Mouse (Mus musculus): ENCODE results near the gene Pkdrej. TPM values are rescaled to one million over a fixed set of nuclear protein-coding genes. Genes with fewer than 3 reads are reported as not detected.
"Not testable (repeated sequence)": the region's sequence is repeated elsewhere in the genome, so short reads cannot be mapped to it uniquely, and the experiment has no call there.

Gene Pkdrej
- polyA plus RNA-seq, 1 experiment: not detected

GRCm38 (mm10) chr15:85792819-85793218 lies 28.7 kb downstream of the Pkdrej start:
- H3K4me1 ChIP-seq (ENCODE audit: control insufficient read depth, insufficient read depth, low read length): no peaks in the 10 kb centered on the region
- no peak overlapping the region for H3K4me3 ChIP-seq (ENCODE audit: insufficient read depth, low read length)
- H3K27ac ChIP-seq (ENCODE audit: insufficient read depth, low read depth, low read length): no peak overlapping the region
- TF ChIP-seq CTCF (IDR thresholded peaks at IDR 0.05; ENCODE audit: low read depth, low read length) (no peak), POLR2A (IDR thresholded peaks at IDR 0.05; ENCODE audit: borderline replicate concordance, low read depth, low read length) (no peak)

- no peak for TF ChIP-seq POLR2A (IDR thresholded peaks at IDR 0.05; ENCODE audit: borderline replicate concordance, low read depth, low read length)
- TF ChIP-seq CTCF (IDR thresholded peaks at IDR 0.05; ENCODE audit: low read depth, low read length): no peak
- Histone ChIP-seq H3K4me3 (ENCODE audit: insufficient read depth, low read length) (no peak overlapping the region), H3K27ac (ENCODE audit: insufficient read depth, low read depth, low read length) (no peak overlapping the region), H3K4me1 (ENCODE audit: control insufficient read depth, insufficient read depth, low read length) (no peaks in the 10 kb centered on the region)
Observed at GRCm38 (mm10) chr15:85791449-85791848, 30.1 kb downstream of the Pkdrej start.

- Histone ChIP-seq H3K27ac (ENCODE audit: insufficient read depth, low read depth, low read length) (no peak overlapping the region), H3K4me3 (ENCODE audit: insufficient read depth, low read length) (no peak overlapping the region), H3K4me1 (ENCODE audit: control insufficient read depth, insufficient read depth, low read length) (no peaks in the 10 kb centered on the region)
- no peak for TF ChIP-seq CTCF (IDR thresholded peaks at IDR 0.05; ENCODE audit: low read depth, low read length)
- no peak for TF ChIP-seq POLR2A (IDR thresholded peaks at IDR 0.05; ENCODE audit: borderline replicate concordance, low read depth, low read length)
Observed at GRCm38 (mm10) chr15:85788633-85789032, 32.9 kb downstream of the Pkdrej start.

- H3K4me3 ChIP-seq (ENCODE audit: insufficient read depth, low read length): no peak overlapping the region
- TF ChIP-seq POLR2A (IDR thresholded peaks at IDR 0.05; ENCODE audit: borderline replicate concordance, low read depth, low read length): no peak
- TF ChIP-seq CTCF (IDR thresholded peaks at IDR 0.05; ENCODE audit: low read depth, low read length): no peak
- no peaks in the 10 kb centered on the region for H3K4me1 ChIP-seq (ENCODE audit: control insufficient read depth, insufficient read depth, low read length)
- H3K27ac ChIP-seq (ENCODE audit: insufficient read depth, low read depth, low read length): no peak overlapping the region
Observed at GRCm38 (mm10) chr15:85788051-85788450, 33.5 kb downstream of the Pkdrej start.

GRCm38 (mm10) chr15:85787482-85787881 lies 34.1 kb downstream of the Pkdrej start:
- Histone ChIP-seq H3K27ac (ENCODE audit: insufficient read depth, low read depth, low read length) (no peak overlapping the region), H3K4me3 (ENCODE audit: insufficient read depth, low read length) (no peak overlapping the region), H3K4me1 (ENCODE audit: control insufficient read depth, insufficient read depth, low read length) (no peaks in the 10 kb centered on the region)
- no peak for TF ChIP-seq POLR2A (IDR thresholded peaks at IDR 0.05; ENCODE audit: borderline replicate concordance, low read depth, low read length)
- TF ChIP-seq CTCF (IDR thresholded peaks at IDR 0.05; ENCODE audit: low read depth, low read length): no peak

- no peak overlapping the region for H3K27ac ChIP-seq (ENCODE audit: insufficient read depth, low read depth, low read length)
- H3K4me3 ChIP-seq (ENCODE audit: insufficient read depth, low read length): no peak overlapping the region
- H3K4me1 ChIP-seq (ENCODE audit: control insufficient read depth, insufficient read depth, low read length): no peaks in the 10 kb centered on the region
- TF ChIP-seq POLR2A (IDR thresholded peaks at IDR 0.05; ENCODE audit: borderline replicate concordance, low read depth, low read length) (no peak), CTCF (IDR thresholded peaks at IDR 0.05; ENCODE audit: low read depth, low read length) (no peak)
Observed at GRCm38 (mm10) chr15:85786711-85787110, 34.8 kb downstream of the Pkdrej start.

GRCm38 (mm10) chr15:85784341-85784740 lies 37.2 kb downstream of the Pkdrej start:
- no peak for TF ChIP-seq CTCF (IDR thresholded peaks at IDR 0.05; ENCODE audit: low read depth, low read length)
- no peak for TF ChIP-seq POLR2A (IDR thresholded peaks at IDR 0.05; ENCODE audit: borderline replicate concordance, low read depth, low read length)
- Histone ChIP-seq H3K4me3 (ENCODE audit: insufficient read depth, low read length) (no peak overlapping the region), H3K27ac (ENCODE audit: insufficient read depth, low read depth, low read length) (no peak overlapping the region), H3K4me1 (ENCODE audit: control insufficient read depth, insufficient read depth, low read length) (no peaks in the 10 kb centered on the region)

- H3K27ac ChIP-seq (ENCODE audit: insufficient read depth, low read depth, low read length): no peak overlapping the region
- no peaks in the 10 kb centered on the region for H3K4me1 ChIP-seq (ENCODE audit: control insufficient read depth, insufficient read depth, low read length)
- TF ChIP-seq POLR2A (IDR thresholded peaks at IDR 0.05; ENCODE audit: borderline replicate concordance, low read depth, low read length) (no peak), CTCF (IDR thresholded peaks at IDR 0.05; ENCODE audit: low read depth, low read length) (no peak)
- no peak overlapping the region for H3K4me3 ChIP-seq (ENCODE audit: insufficient read depth, low read length)
Observed at GRCm38 (mm10) chr15:85783146-85783545, 38.4 kb downstream of the Pkdrej start.

GRCm38 (mm10) chr15:85778891-85779290 lies 42.6 kb downstream of the Pkdrej start:
- H3K4me3 ChIP-seq (ENCODE audit: insufficient read depth, low read length); H3K27ac ChIP-seq (ENCODE audit: insufficient read depth, low read depth, low read length); H3K4me1 ChIP-seq (ENCODE audit: control insufficient read depth, insufficient read depth, low read length): not testable (repeated sequence)

GRCm38 (mm10) chr15:85776771-85777170 lies 44.8 kb downstream of the Pkdrej start:
- no peak for TF ChIP-seq POLR2A (IDR thresholded peaks at IDR 0.05; ENCODE audit: borderline replicate concordance, low read depth, low read length)
- TF ChIP-seq CTCF (IDR thresholded peaks at IDR 0.05; ENCODE audit: low read depth, low read length): no peak
- H3K27ac ChIP-seq (ENCODE audit: insufficient read depth, low read depth, low read length): no peak overlapping the region
- H3K4me1 ChIP-seq (ENCODE audit: control insufficient read depth, insufficient read depth, low read length): no peaks in the 10 kb centered on the region
- H3K4me3 ChIP-seq (ENCODE audit: insufficient read depth, low read length): no peak overlapping the region

- Histone ChIP-seq H3K4me1 (ENCODE audit: control insufficient read depth, insufficient read depth, low read length) (no peaks in the 10 kb centered on the region), H3K4me3 (ENCODE audit: insufficient read depth, low read length) (no peak overlapping the region), H3K27ac (ENCODE audit: insufficient read depth, low read depth, low read length) (no peak overlapping the region)
- no peak for TF ChIP-seq POLR2A (IDR thresholded peaks at IDR 0.05; ENCODE audit: borderline replicate concordance, low read depth, low read length)
- TF ChIP-seq CTCF (IDR thresholded peaks at IDR 0.05; ENCODE audit: low read depth, low read length): no peak
Observed at GRCm38 (mm10) chr15:85776241-85776640, 45.3 kb downstream of the Pkdrej start.

Measured in bone marrow macrophage, adult 2 months (primary cell).